Mouse (Mus musculus): ENCODE measurements around the gene Rgs3.

DNA sequence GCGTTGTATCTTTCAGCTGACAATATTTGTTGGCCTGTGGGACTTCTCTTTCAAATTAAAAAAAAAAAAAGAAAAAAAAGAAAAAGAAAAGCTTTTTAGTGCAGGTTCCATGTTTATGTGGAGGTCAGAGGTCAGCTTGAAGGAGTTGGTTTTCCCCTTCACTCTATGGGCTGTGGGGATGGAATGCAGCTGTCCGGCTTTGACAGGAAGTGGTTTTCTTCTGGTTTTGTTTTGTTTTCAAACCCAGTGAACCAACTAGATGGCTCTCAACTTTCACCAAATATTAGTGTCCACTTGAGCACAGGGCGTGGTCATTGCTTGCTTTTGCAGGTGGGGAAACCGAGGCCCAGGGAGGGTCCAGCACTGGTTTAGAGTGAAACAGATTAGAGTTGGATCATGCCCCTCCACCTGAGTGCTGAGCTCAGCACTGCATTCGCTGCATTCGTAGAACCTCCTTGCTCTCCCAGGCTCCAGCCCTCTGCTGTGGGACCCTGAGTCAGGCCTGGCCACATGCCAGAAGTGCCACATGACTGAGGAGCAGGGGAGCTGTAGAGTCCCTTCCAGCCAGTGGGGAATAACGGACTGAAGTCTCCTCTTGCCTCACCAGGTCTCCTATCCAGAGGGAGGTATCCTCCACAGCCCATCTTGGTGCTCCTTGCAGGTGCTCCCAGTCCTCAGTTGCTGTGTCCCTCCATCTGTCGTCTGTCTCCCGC lies 178.5 kb downstream of the Rgs3 start:
- TF ChIP-seq POLR2A (IDR thresholded peaks at IDR 0.05; ENCODE audit: low read depth, low read length), result no peak
- TF ChIP-seq CTCF (IDR thresholded peaks at IDR 0.05; ENCODE audit: borderline replicate concordance, insufficient read depth, low read length), result no peak
